Mouse (Mus musculus) frontal cortex, postnatal 14 days (tissue): ENCODE data around the gene Zfp646.
A peak's percentile ranks its signal among the peaks of the same experiment; 100 is the strongest.
"Not testable (repeated sequence)": the region's sequence is repeated elsewhere in the genome, so short reads cannot be mapped to it uniquely, and the experiment has no call there.

ENCODE experiments used
- DNase-seq, 2 experiments: peaks; one replicate each; pipeline ENCODE4 v3.0.0; 2022; ENCODE audit warnings: low spot score in 2 of 2

Gene Zfp646

GRCm38 (mm10) chr7:127880431-127880830 is 4.4 kb downstream of the Zfp646 start:
- DNase-seq, result no peak

- DNase-seq, result no peak
Observed at GRCm38 (mm10) chr7:127885951-127886350, 9.9 kb downstream of the Zfp646 start.

GRCm38 (mm10) chr7:127886551-127886950 is 10.5 kb downstream of the Zfp646 start:
- no peak for DNase-seq

- no peak for DNase-seq
Observed at GRCm38 (mm10) chr7:127887191-127887590, 11.2 kb downstream of the Zfp646 start.

GRCm38 (mm10) chr7:127887781-127888180 is 11.8 kb downstream of the Zfp646 start:
- DNase-seq, result no peak

- no peak for DNase-seq
Observed at GRCm38 (mm10) chr7:127888821-127889220, 12.8 kb downstream of the Zfp646 start.

- DNase-seq, result no peak
Observed at GRCm38 (mm10) chr7:127890798-127891197, 14.8 kb downstream of the Zfp646 start, which contains the start of gene Prss53. Prss53 (minus strand) TSS chr7:127890970.

GRCm38 (mm10) chr7:127894480-127894879 is 18.5 kb downstream of the Zfp646 start:
- no peak for DNase-seq

- peak; percentile 93 for DNase-seq
Observed at GRCm38 (mm10) chr7:127895442-127895841, 19.4 kb downstream of the Zfp646 start, which contains the start of the genes Gm21974 and Vkorc1. Gm21974 (minus strand) TSS chr7:127895454. Vkorc1 (minus strand) TSS chr7:127895617.

- DNase-seq, result not testable (repeated sequence)
Observed at GRCm38 (mm10) chr7:127895891-127896290, 19.9 kb downstream of the Zfp646 start.

GRCm38 (mm10) chr7:127896384-127896783 is 20.4 kb downstream of the Zfp646 start:
- DNase-seq, result peak in 1 of 2 experiments; percentile 44

- no peak for DNase-seq
Observed at GRCm38 (mm10) chr7:127897542-127897941, 21.5 kb downstream of the Zfp646 start.

GRCm38 (mm10) chr7:127898179-127898956 is 22.3 kb downstream of the Zfp646 start:
- DNase-seq, result no peak

- DNase-seq, result no peak
Observed at GRCm38 (mm10) chr7:127899997-127900396, 24.0 kb downstream of the Zfp646 start.

- DNase-seq, result no peak
Observed at GRCm38 (mm10) chr7:127901772-127902171, 25.8 kb downstream of the Zfp646 start.

- DNase-seq, result peak; percentile 74 to 80
Observed at GRCm38 (mm10) chr7:127903971-127904796, 28.2 kb downstream of the Zfp646 start, which contains the start of gene Bckdk. Bckdk (plus strand) TSS chr7:127904082.

GRCm38 (mm10) chr7:127907939-127908338 is 31.9 kb downstream of the Zfp646 start:
- no peak for DNase-seq

GRCm38 (mm10) chr7:127908656-127909055 is 32.6 kb downstream of the Zfp646 start:
- DNase-seq, result no peak

- DNase-seq, result peak; percentile 76 to 79
Observed at GRCm38 (mm10) chr7:127912190-127912871, 36.3 kb downstream of the Zfp646 start, which contains the start of gene Kat8. Kat8 (plus strand) TSS chr7:127912516.

GRCm38 (mm10) chr7:127912938-127913337 is 36.9 kb downstream of the Zfp646 start:
- DNase-seq, result no peak

GRCm38 (mm10) chr7:127915293-127915692 is 39.3 kb downstream of the Zfp646 start:
- no peak for DNase-seq

GRCm38 (mm10) chr7:127918203-127918602 is 42.2 kb downstream of the Zfp646 start:
- DNase-seq, result no peak
